ENCODE assay signal across 8 mouse cellular contexts in genomic region chr13:12460881-12461729, GRCm38 (mm10). TPM values are rescaled to one million over a fixed set of nuclear protein-coding genes. Genes with fewer than 3 reads are reported as not detected.
DNase-seq lines count a peak whose midpoint lies in the region; ATAC-seq lines count a peak whose summit lies in the region.

No protein-coding gene starts in this region.

- H3K9me3 ChIP-seq in megakaryocyte, embryonic 14.5 days, result no peaks in the 10 kb centered on the region

- peak; percentile 84 for ATAC-seq in inflammation-experienced regulatory T-cells, adult 6 months

- H3K4me1 ChIP-seq in megakaryocyte, embryonic 14.5 days, result peaks cover 34% of the 10 kb centered on the region

- peak overlapping the region; percentile 97 for H3K4me3 ChIP-seq in megakaryocyte, embryonic 14.5 days (replicated peaks)

- no peaks in the 10 kb centered on the region for H3K27me3 ChIP-seq in megakaryocyte, embryonic 14.5 days (replicated peaks)

- H3K36me3 ChIP-seq in megakaryocyte, embryonic 14.5 days (replicated peaks; ENCODE audit: low read length), result peaks cover 33% of the 10 kb centered on the region

- DNase-seq in adrenal gland, adult (ENCODE audit: inconsistent age in 2 of 2, low spot score in 1 of 2), result peak; percentile 97 to 98
- DNase-seq in embryo, embryonic 10 days (ENCODE audit: low spot score), result peak; percentile 90
- DNase-seq in gastrocnemius, postnatal 10 days, result peak; percentile 94
- DNase-seq in left cerebral cortex, adult 9 months (ENCODE audit: low spot score in 2 of 2), result peak; percentile 65 to 85
- DNase-seq in right cerebral cortex, adult 2 months (ENCODE audit: low spot score in 2 of 2), result peak; percentile 85 to 87
- peak; percentile 79 for DNase-seq in urinary bladder, postnatal 10 days (ENCODE audit: low spot score)

RNA-seq across cellular contexts. Expression of gene Lgals8, which starts 3.6 kb away (rescaled TPM):
- total RNA-seq in gastrocnemius, postnatal 10 days (2021), result 10 to 100 TPM; 27.4 to 32.7 TPM
- polyA plus RNA-seq in inflammation-experienced regulatory T-cells, adult 6 months (2017; shearing (Covaris generic)), result 100 to 1,000 TPM in 2 of 3 experiments, 10 to 100 TPM in 1; 93.5 to 129 (median 100) TPM
- 4.5 TPM in 1 of 2 replicates, not detected in the other for polyA plus RNA-seq in megakaryocyte, embryonic 14.5 days (2012; ENCODE audit: insufficient read depth, low replicate concordance)

RNA-seq across cellular contexts. Expression of gene Edaradd, which starts 59.1 kb away (rescaled TPM):
- total RNA-seq in gastrocnemius, postnatal 10 days (2021), result under 1 TPM; 0.05 to 0.09 TPM
- 1 to 10 TPM in 2 of 3 experiments, under 1 TPM in 1; 0.71 to 2.1 (median 1.3) TPM for polyA plus RNA-seq in inflammation-experienced regulatory T-cells, adult 6 months (2017; shearing (Covaris generic))
- polyA plus RNA-seq in megakaryocyte, embryonic 14.5 days (2012; ENCODE audit: insufficient read depth, low replicate concordance), result not detected in 2 replicates

Comparison
In these comparisons a context has a peak if more than half of its experiments do, and no peak if none do; other contexts are left out.
1. Peak in every context shown above with its lines: DNase-seq, ATAC-seq and H3K4me3 ChIP-seq.
2. RNA of gene Lgals8, which starts 3.6 kb away (polyA plus RNA-seq): 93.5 to 129 TPM in inflammation-experienced regulatory T-cells, adult 6 months; 4.5 TPM in megakaryocyte, embryonic 14.5 days; every median in the first group is over 10 times any median in the second.